Mouse (Mus musculus) ES-Bruce4 (cell line): ENCODE results near the gene Slc24a3.

Experiments used
- CTCF ChIP-seq: IDR thresholded peaks from one replicate; pipeline ENCODE4 v1.8.1; 2011; ENCODE audit warnings: low read depth, low read length
- EP300 ChIP-seq: IDR thresholded peaks from 2 replicates; pipeline ENCODE4 v1.6.1; 2011; ENCODE audit warnings: low read depth, low read length; ENCODE audit not compliant: insufficient read depth
- POLR2A ChIP-seq: IDR thresholded peaks from one replicate; pipeline ENCODE4 v1.8.1; 2011; ENCODE audit warnings: low read length; ENCODE audit not compliant: insufficient read depth

DNA sequence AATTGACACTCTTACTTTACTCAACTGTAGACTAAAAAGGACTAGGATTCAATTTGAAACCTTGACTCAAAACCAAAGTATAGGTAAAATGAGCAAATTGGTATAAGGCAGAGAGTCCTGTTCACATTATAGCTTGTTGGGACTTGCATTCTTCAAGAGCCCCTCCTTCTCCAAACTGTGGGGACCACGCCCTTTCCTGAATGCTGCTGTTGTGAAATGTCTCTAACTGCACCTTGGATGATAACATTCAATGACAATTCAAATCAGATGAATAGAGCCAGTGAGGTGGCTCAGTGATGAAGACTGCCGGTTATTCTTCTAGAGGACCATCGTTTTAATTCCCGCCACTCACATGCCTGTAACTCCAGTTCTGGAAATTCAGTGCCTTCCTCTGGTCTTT lies 78.8 kb downstream of the Slc24a3 start:
- TF ChIP-seq EP300 (no peak), CTCF (no peak), POLR2A (no peak)
